Mouse (Mus musculus) layer of hippocampus, postnatal 36 days (tissue): ENCODE measurements around the gene Ssxb5. TPM values are rescaled to one million over a fixed set of nuclear protein-coding genes. Genes with fewer than 3 reads are reported as not detected.
"Not testable (repeated sequence)": the region's sequence is repeated elsewhere in the genome, so short reads cannot be mapped to it uniquely, and the experiment has no call there.

ENCODE experiments used
- DNase-seq, 2 experiments: peaks; one replicate each; pipeline ENCODE4 v3.0.0; 2022
- total RNA-seq, 2 experiments: library from RNA; stranded (reverse); gene quantifications; 2 replicates each; pipeline ENCODE4 v1.2.3; 2021

Ssxb5 gene
- not detected for total RNA-seq

- DNase-seq = not testable (repeated sequence)
These were observed at the start of gene Ssxb5 for GRCm38 (mm10) chrX:8803391-8803790. TSS of gene Ssxb5 (plus strand) at chrX:8803691.

GRCm38 (mm10) chrX:8832043-8832442, 28.6 kb downstream of the Ssxb5 start:
- DNase-seq = peak; percentile 34 to 44

- DNase-seq = no peak
These were observed 40.2 kb downstream of the Ssxb5 start, which contains the start of gene Gm6592 for GRCm38 (mm10) chrX:8843694-8844093. TSS of gene Gm6592 (plus strand) at chrX:8843994.

- DNase-seq = no peak
These were observed 49.0 kb downstream of the Ssxb5 start for GRCm38 (mm10) chrX:8852486-8852885.

Other genes with a start within 250 kb of the Ssxb5 start
- not detected for gene Ssxb3, start 211.9 kb upstream of the Ssxb5 start, total RNA-seq
- gene Ssxb8, start 112.8 kb upstream of the Ssxb5 start, total RNA-seq = not detected
- not detected for gene Ssx9, start 55.3 kb upstream of the Ssxb5 start, total RNA-seq
- gene Gm6592, start 40.3 kb downstream of the Ssxb5 start, total RNA-seq = not detected
- not detected for gene Gm5751, start 70.6 kb downstream of the Ssxb5 start, total RNA-seq
- 10 to 100 TPM; 29.7 to 31.9 TPM for gene B630019K06Rik, start 88.7 kb downstream of the Ssxb5 start, total RNA-seq
- gene Fthl17b, start 159.3 kb downstream of the Ssxb5 start, total RNA-seq = not detected
- gene Fthl17c, start 172.9 kb downstream of the Ssxb5 start, total RNA-seq = not detected
- not detected for gene Fthl17d, start 183.1 kb downstream of the Ssxb5 start, total RNA-seq
- not detected for gene Fthl17e, start 229.8 kb downstream of the Ssxb5 start, total RNA-seq